Comparison of ENCODE assay signal across 24 mouse cellular contexts in genomic region chr12:47833793-47834192, GRCm38 (mm10).
DNase-seq lines count a peak whose midpoint lies in the region; ATAC-seq and TF ChIP-seq lines count a peak whose summit lies in the region.
"Had no signal": no experiment of that assay in that cellular context is flagged by ENCODE, and none has a peak within 500 bp of the region (broad histone marks: within the 10 kb centered on the region; RNA-seq: fewer than 3 reads in every experiment).

No protein-coding gene starts in this region.

- TF ChIP-seq CTCF in CH12.LX (conservative IDR thresholded peaks at IDR 0.05 in 1 of 2, IDR thresholded peaks at IDR 0.05 in 1 of 2; ENCODE audit: low read depth in 2 of 2, low read length in 2 of 2) = no peak
- no peak for TF ChIP-seq CTCF in midbrain, postnatal 0 days (IDR thresholded peaks at IDR 0.05)

- no peaks in the 10 kb centered on the region for H3K36me3 ChIP-seq in CH12.LX (replicated peaks in 1 of 2; ENCODE audit: control insufficient read depth in 1 of 2, insufficient read depth in 1 of 2, low read length in 1 of 2)
- no peaks in the 10 kb centered on the region for H3K36me3 ChIP-seq in midbrain, embryonic 16.5 days (ENCODE audit: control insufficient read depth, insufficient read depth, low read length)
- H3K36me3 ChIP-seq in midbrain, postnatal 0 days (ENCODE audit: insufficient read depth, low read length) = no peaks in the 10 kb centered on the region
- H3K36me3 ChIP-seq: forebrain, embryonic 15.5 days; heart, embryonic 12.5 days; limb, embryonic 15.5 days; liver, embryonic 15.5 days; midbrain, embryonic 10.5 days had no signal

- H3K79me2 ChIP-seq in CH12.LX (replicated peaks; ENCODE audit: control insufficient read depth, extremely low read depth, insufficient read depth, poor library complexity, severe bottlenecking) = no peaks in the 10 kb centered on the region

- H3K9ac ChIP-seq in CH12.LX (ENCODE audit: insufficient read depth, low read depth) = no peak overlapping the region
- H3K9ac ChIP-seq in midbrain, embryonic 16.5 days (ENCODE audit: low read depth, low read length) = no peak overlapping the region
- H3K9ac ChIP-seq in midbrain, postnatal 0 days (replicated peaks; ENCODE audit: low read length, poor library complexity, severe bottlenecking) = no peak overlapping the region
- H3K9ac ChIP-seq: forebrain, embryonic 15.5 days; heart, embryonic 12.5 days; limb, embryonic 15.5 days; liver, embryonic 15.5 days had no signal

- H3K4me2 ChIP-seq in CH12.LX (ENCODE audit: insufficient read depth, low read depth, poor library complexity, severe bottlenecking) = no peak overlapping the region
- no peak overlapping the region for H3K4me2 ChIP-seq in midbrain, embryonic 16.5 days (ENCODE audit: low read length)
- no peak overlapping the region for H3K4me2 ChIP-seq in midbrain, postnatal 0 days (ENCODE audit: low read depth, low read length, poor library complexity, severe bottlenecking)
- H3K4me2 ChIP-seq: forebrain, embryonic 15.5 days; heart, embryonic 12.5 days; limb, embryonic 15.5 days; liver, embryonic 15.5 days had no signal

- dilution Hi-C loops in CH12.LX (cut with MboI; ENCODE audit: extremely low pct_ligation_motif_present, extremely low pct_unique_long_range_greater_than_20kb, low sequenced_read_pairs) = no loop called here

- H3K27ac ChIP-seq in CH12.LX (ENCODE audit: insufficient read depth, low read depth) = no peak overlapping the region
- no peak overlapping the region for H3K27ac ChIP-seq in midbrain, embryonic 16.5 days (ENCODE audit: low read length)
- H3K27ac ChIP-seq in midbrain, postnatal 0 days (ENCODE audit: low read depth, low read length) = no peak overlapping the region
- H3K27ac ChIP-seq: forebrain, embryonic 15.5 days; hindbrain, postnatal 0 days; limb, embryonic 15.5 days; liver, embryonic 15.5 days; macrophage; midbrain, embryonic 10.5 days had no signal

- no peaks in the 10 kb centered on the region for H3K27me3 ChIP-seq in CH12.LX (replicated peaks)
- no peaks in the 10 kb centered on the region for H3K27me3 ChIP-seq in midbrain, embryonic 16.5 days (ENCODE audit: control insufficient read depth, insufficient read depth, low read depth, low read length)
- no peaks in the 10 kb centered on the region for H3K27me3 ChIP-seq in midbrain, postnatal 0 days (ENCODE audit: insufficient read depth, low read length)
- H3K27me3 ChIP-seq: forebrain, embryonic 15.5 days; heart, embryonic 12.5 days; limb, embryonic 15.5 days; liver, embryonic 15.5 days had no signal

- DNase-seq in 3134 (ENCODE audit: extremely low read depth, insufficient read length, low spot score) (peak; percentile 12), CH12.LX (ENCODE audit: extremely low read depth) (peak; percentile 8)
- DNase-seq in c-Kit-negative CD71-positive TER-119-positive erythroid progenitor cells, embryonic 14.5 days (ENCODE audit: low read depth, low spot score) = peak; percentile 1
- DNase-seq in naive thymus-derived CD4-positive, alpha-beta T cell, adult 2 months (ENCODE audit: low read depth) = peak; percentile 2
- no peak for DNase-seq in midbrain, postnatal 0 days (ENCODE audit: low spot score)
- DNase-seq: adrenal gland, postnatal 14 days; cerebellum, adult 8-10 months; gastrocnemius, postnatal 25 days; heart, adult 18-20 months; heart, postnatal 10 days; left cerebral cortex, postnatal 4 days; right cerebral cortex, postnatal 25 days; spleen, adult 18-20 months; thymus, adult 2 months had no signal

- no peak overlapping the region for H3K4me3 ChIP-seq in CH12.LX (replicated peaks in 1 of 3; ENCODE audit: low read depth in 2 of 3, low read length in 2 of 3, poor library complexity in 1 of 3)
- no peak overlapping the region for H3K4me3 ChIP-seq in midbrain, embryonic 16.5 days (ENCODE audit: low read depth, low read length)
- no peak overlapping the region for H3K4me3 ChIP-seq in midbrain, postnatal 0 days (ENCODE audit: low read depth, low read length)
- H3K4me3 ChIP-seq: forebrain, embryonic 15.5 days; heart, embryonic 12.5 days; limb, embryonic 15.5 days; liver, embryonic 15.5 days; midbrain, embryonic 10.5 days had no signal

- 80% methylated on average over 4 of the region's 4 CpGs for WGBS in midbrain, embryonic 16.5 days
- 80% methylated on average over 4 of the region's 4 CpGs for WGBS in midbrain, postnatal 0 days

- TF ChIP-seq RAD21 in CH12.LX (IDR thresholded peaks at IDR 0.05; ENCODE audit: low read depth, low read length) = no peak

- H3K4me1 ChIP-seq in CH12.LX (ENCODE audit: control insufficient read depth in 1 of 2, insufficient read depth in 2 of 2) = no peaks in the 10 kb centered on the region
- no peaks in the 10 kb centered on the region for H3K4me1 ChIP-seq in midbrain, embryonic 16.5 days (ENCODE audit: control insufficient read depth, insufficient read depth, low read length)
- no peaks in the 10 kb centered on the region for H3K4me1 ChIP-seq in midbrain, postnatal 0 days (ENCODE audit: insufficient read depth, low read length)
- H3K4me1 ChIP-seq: forebrain, embryonic 15.5 days; heart, embryonic 12.5 days; limb, embryonic 15.5 days; liver, embryonic 15.5 days; midbrain, embryonic 10.5 days had no signal

- ATAC-seq in midbrain, embryonic 16.5 days = no peak
- no peak for ATAC-seq in erythroblast, adult 5-6 weeks (replicated peaks; ENCODE audit: low FRiP score, poor library complexity, severe bottlenecking)
- no peak for ATAC-seq in midbrain, postnatal 0 days (ENCODE audit: low FRiP score)
- ATAC-seq: forebrain, embryonic 15.5 days; hindbrain, postnatal 0 days; intestine, postnatal 0 days had no signal

- TF ChIP-seq EP300 in CH12.LX (IDR thresholded peaks at IDR 0.05; ENCODE audit: low read length) = no peak

- no peak for TF ChIP-seq POLR2A in CH12.LX (IDR thresholded peaks at IDR 0.05; ENCODE audit: low read depth, low read length)

- in situ Hi-C loops in CH12.LX (cut with MboI; ENCODE audit: low pct_ligation_motif_present, low pct_unique_long_range_greater_than_20kb, low sequenced_read_pairs) = no loop called here

- H3K9me3 ChIP-seq in CH12.LX (replicated peaks; ENCODE audit: low read length) = no peaks in the 10 kb centered on the region
- H3K9me3 ChIP-seq in midbrain, embryonic 16.5 days (replicated peaks; ENCODE audit: control insufficient read depth, low read length, poor library complexity, severe bottlenecking) = peaks cover 4% of the 10 kb centered on the region
- peaks cover 5% of the 10 kb centered on the region for H3K9me3 ChIP-seq in midbrain, postnatal 0 days (ENCODE audit: low read length)
- H3K9me3 ChIP-seq: heart, embryonic 12.5 days; limb, embryonic 15.5 days had no signal

TF ChIP-seq in CH12.LX, 34 proteins besides CTCF, POLR2A, EP300 and RAD21:
- TF ChIP-seq PAX5 (IDR thresholded peaks at IDR 0.05; ENCODE audit: low read length) = no peak
- no peak for TF ChIP-seq MAZ (IDR thresholded peaks at IDR 0.05; ENCODE audit: low read depth, low read length)
